Mouse (Mus musculus): ENCODE measurements around the gene Cpm. TPM values are rescaled to one million over a fixed set of nuclear protein-coding genes. Genes with fewer than 3 reads are reported as not detected.
"Not testable (repeated sequence)": the region's sequence is repeated elsewhere in the genome, so short reads cannot be mapped to it uniquely, and the experiment has no call there.

Gene Cpm
- total RNA-seq, 2 experiments from 2014 or later, result 5.8 to 6.4 TPM

- no peak for DNase-seq (ENCODE audit: low spot score in 2 of 2)
These were observed 36.2 kb upstream of the Cpm start for GRCm38 (mm10) chr10:117593041-117593570.

- no peak for DNase-seq (ENCODE audit: low spot score in 2 of 2)
These were observed 35.4 kb upstream of the Cpm start for GRCm38 (mm10) chr10:117593857-117594256.

- DNase-seq (ENCODE audit: low spot score in 2 of 2), result no peak
These were observed 34.9 kb upstream of the Cpm start for GRCm38 (mm10) chr10:117594291-117594850.

GRCm38 (mm10) chr10:117594913-117595312, 34.4 kb upstream of the Cpm start:
- DNase-seq (ENCODE audit: low spot score in 2 of 2), result no peak

GRCm38 (mm10) chr10:117595442-117596164, 33.7 kb upstream of the Cpm start:
- DNase-seq (ENCODE audit: low spot score in 2 of 2), result no peak

- DNase-seq (ENCODE audit: low spot score in 2 of 2), result no peak
These were observed 33.0 kb upstream of the Cpm start for GRCm38 (mm10) chr10:117596165-117596735.

GRCm38 (mm10) chr10:117596771-117597324, 32.5 kb upstream of the Cpm start:
- no peak for DNase-seq (ENCODE audit: low spot score in 2 of 2)

- DNase-seq (ENCODE audit: low spot score in 2 of 2), result not testable (repeated sequence)
These were observed 31.7 kb upstream of the Cpm start for GRCm38 (mm10) chr10:117597371-117598265.

- DNase-seq (ENCODE audit: low spot score in 2 of 2), result no peak
These were observed 30.9 kb upstream of the Cpm start for GRCm38 (mm10) chr10:117598266-117598950.

- DNase-seq (ENCODE audit: low spot score in 2 of 2), result not testable (repeated sequence)
These were observed 30.2 kb upstream of the Cpm start for GRCm38 (mm10) chr10:117598951-117599572.

- no peak for DNase-seq (ENCODE audit: low spot score in 2 of 2)
These were observed 27.9 kb upstream of the Cpm start for GRCm38 (mm10) chr10:117601146-117602035.

GRCm38 (mm10) chr10:117602325-117603129, 26.8 kb upstream of the Cpm start:
- DNase-seq (ENCODE audit: low spot score in 2 of 2), result no peak

- peak in 1 of 2 experiments; percentile 6 for DNase-seq (ENCODE audit: low spot score in 2 of 2)
These were observed 26.0 kb upstream of the Cpm start for GRCm38 (mm10) chr10:117603130-117603833.

GRCm38 (mm10) chr10:117603834-117604623, 25.3 kb upstream of the Cpm start:
- DNase-seq (ENCODE audit: low spot score in 2 of 2), result no peak

GRCm38 (mm10) chr10:117604624-117605282, 24.5 kb upstream of the Cpm start:
- no peak for DNase-seq (ENCODE audit: low spot score in 2 of 2)

Data from layer of hippocampus, postnatal 10 days (tissue).